Mouse (Mus musculus): Measurements from ENCODE around the gene Ric8b.
A peak's percentile ranks its signal among the peaks of the same experiment; 100 is the strongest.

Ric8b gene

DNA sequence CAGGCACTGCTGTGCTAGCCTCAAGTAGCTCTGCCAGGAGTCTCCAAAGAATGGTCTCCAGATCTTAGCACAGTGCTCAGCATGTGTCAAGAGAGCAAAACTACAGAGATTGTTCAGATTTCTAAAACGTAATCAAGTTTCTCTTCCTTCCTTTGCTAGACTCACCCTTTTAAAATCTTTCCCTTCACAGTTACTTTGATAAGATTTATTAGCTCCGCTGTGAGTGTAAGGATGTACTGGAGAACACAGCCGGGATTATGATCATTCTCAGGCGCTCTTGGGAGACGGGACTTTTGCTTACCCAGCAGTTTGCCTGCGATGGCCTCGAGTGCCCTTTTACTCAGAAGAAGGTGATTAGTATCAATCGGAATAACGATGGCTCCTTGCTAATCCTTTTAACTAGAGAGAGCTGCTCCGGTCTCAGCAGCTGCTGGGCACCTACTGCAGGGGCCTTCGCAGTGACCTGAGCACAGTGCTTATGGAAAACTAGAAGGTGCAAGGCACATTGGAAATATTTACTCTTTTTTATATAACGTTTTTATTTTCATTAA, 43.0 kb downstream of the Ric8b start:
- DNase-seq (ENCODE audit: low spot score in 2 of 2), result no peak

DNA sequence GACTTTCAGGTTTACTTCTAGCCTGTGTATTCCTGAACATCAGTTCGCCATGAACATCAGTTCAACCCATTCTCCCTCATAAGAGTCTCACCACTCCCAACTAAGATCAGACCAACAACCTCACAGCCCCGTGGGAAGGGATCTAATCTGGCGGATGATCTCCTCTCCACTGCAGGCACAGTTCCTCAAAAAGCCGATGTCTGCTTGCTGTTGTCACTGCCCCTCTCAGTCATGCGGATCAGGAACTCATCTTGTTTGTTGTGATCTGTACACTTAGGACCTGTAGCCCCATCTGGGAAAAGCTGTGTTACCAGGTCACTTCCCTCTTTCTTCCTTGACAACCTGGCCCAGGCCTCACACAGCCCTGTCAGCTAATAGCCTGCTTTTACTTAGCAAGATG, 45.7 kb downstream of the Ric8b start:
- no peak for DNase-seq (ENCODE audit: low spot score in 2 of 2)

GRCm38 (mm10) chr10:84963726-84964125, 46.3 kb downstream of the Ric8b start:
- no peak for DNase-seq (ENCODE audit: low spot score in 2 of 2)

DNA sequence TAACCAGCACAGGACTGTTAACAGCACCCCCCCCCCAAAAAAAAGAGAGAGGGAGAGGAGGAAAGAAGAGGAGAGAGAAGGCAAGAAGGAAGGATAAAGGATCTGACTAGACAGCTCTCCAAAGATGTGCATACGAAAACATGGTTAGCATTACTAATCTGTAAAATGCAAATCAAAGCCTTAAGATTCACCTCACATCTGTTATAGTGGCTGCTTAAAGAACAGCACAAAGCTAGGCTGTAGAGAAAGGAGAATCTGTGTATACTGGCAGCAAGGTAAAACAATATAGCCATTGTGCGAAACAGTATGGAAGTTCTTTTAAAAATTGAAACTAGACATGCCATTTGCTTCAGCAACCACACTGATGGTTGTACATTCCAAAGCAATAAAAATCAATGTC, 49.1 kb downstream of the Ric8b start:
- DNase-seq (ENCODE audit: low spot score in 2 of 2), result no peak

DNA sequence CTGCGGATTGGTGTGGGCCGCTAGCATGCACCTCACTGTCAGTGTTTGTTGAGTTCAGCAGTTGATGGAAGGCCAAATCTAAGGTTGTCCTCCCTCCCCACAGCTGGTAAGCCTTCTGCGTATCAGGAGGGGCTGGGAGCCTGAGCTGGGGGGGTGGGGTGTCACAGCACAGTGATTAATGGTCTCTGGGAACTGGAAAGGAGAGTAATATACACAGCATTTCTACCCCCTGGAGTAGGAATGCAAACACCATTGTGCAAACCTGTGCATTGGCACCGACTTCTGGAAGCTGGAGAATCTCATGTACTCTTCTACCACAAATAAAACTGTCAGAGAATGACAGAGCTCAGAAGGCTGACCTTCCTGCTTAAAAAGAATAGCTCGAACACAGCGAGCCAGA, 50.2 kb downstream of the Ric8b start:
- no peak for DNase-seq (ENCODE audit: low spot score in 2 of 2)

DNA sequence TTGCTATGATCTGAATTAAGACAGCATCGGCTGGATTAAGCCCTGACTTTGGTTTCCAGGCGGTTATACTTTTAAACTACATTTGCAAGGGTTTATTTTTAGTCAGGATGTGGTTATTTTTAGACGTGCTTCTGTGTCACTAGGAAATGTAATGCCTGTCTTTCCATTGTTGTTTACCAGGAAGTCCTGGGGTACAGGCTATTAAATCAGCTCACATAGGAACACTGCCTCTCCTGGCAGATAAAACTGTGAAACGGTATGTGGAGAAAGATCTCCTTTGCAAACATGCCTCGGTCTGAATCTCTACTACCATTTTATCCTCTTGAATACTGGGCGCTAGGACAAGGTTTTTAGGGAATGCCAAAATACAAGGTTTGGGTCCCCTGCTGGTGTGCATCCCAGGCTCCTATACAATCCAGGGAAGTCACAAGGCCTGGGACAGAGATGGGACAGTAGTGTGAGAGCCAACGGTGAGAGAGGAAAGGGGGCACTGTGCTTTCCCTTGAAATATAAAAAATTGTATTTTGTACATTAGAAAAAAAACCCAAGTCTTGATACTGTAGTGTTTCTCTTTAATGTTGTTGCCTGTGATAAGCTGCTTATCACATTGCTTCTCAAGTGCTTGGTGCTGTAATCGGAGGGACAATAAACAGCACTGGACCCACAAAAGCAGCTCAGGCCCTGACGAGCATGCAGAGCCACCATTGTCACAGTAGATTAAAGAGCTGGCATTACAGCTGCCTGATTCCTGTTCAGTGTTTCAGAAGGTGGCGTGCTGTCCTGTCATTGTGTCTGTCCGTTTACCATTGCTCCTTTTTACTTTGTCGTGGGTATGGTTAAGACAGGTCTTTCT, 51.7 kb downstream of the Ric8b start:
- no peak for DNase-seq (ENCODE audit: low spot score in 2 of 2)

- no peak for DNase-seq (ENCODE audit: low spot score in 2 of 2)
These were observed 57.8 kb downstream of the Ric8b start for GRCm38 (mm10) chr10:84975264-84975663.

GRCm38 (mm10) chr10:84976588-84977351, 59.4 kb downstream of the Ric8b start:
- DNase-seq (ENCODE audit: low spot score in 2 of 2), result no peak

GRCm38 (mm10) chr10:84980291-84980690, 62.9 kb downstream of the Ric8b start:
- DNase-seq (ENCODE audit: low spot score in 2 of 2), result no peak

GRCm38 (mm10) chr10:84981441-84981840, 64.0 kb downstream of the Ric8b start:
- DNase-seq (ENCODE audit: low spot score in 2 of 2), result no peak

- DNase-seq (ENCODE audit: low spot score in 2 of 2), result no peak
These were observed 65.3 kb downstream of the Ric8b start for GRCm38 (mm10) chr10:84982675-84983074.

DNA sequence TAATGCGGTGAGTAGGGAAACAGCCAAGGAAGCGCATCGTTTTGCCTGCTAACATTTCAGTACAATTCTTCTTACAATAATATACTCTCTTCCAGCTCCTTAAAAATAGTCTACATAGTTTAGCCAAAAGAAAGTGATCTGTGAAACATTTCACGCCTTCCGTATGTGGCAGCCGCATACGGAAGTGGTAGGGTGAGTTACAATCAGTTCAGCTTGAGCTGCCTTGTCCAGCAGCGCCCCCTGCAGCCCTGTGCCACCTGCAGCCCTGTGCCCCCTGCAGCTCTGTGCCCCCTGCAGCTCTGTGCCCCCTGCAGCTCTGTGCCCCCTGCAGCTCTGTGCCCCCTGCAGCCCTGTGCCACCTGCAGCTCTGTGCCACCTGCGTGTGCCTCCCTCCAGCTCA, 68.5 kb downstream of the Ric8b start:
- peak in 1 of 2 experiments; percentile 17 for DNase-seq (ENCODE audit: low spot score in 2 of 2)

- DNase-seq (ENCODE audit: low spot score in 2 of 2), result no peak
These were observed 70.2 kb downstream of the Ric8b start for GRCm38 (mm10) chr10:84987666-84988065.

DNA sequence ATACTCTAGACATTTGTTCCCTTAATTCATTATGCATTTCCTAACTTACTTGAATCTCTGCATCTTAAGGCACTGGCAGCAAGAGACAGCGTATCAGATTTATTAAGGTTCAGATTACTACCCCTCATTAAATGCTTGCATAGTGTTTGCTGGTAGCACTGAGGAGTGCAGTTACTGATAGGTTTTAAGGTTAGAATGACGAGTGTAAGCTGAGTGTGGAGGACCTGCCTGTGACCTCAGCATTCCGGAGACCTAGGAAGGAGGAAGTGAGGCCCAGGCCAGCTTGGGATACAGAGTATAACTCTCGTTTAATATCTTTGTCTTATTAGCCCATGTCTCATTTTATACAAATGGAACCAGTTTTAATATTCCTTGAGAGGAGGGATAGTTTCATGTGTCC, 71.2 kb downstream of the Ric8b start:
- no peak for DNase-seq (ENCODE audit: low spot score in 2 of 2)

DNA sequence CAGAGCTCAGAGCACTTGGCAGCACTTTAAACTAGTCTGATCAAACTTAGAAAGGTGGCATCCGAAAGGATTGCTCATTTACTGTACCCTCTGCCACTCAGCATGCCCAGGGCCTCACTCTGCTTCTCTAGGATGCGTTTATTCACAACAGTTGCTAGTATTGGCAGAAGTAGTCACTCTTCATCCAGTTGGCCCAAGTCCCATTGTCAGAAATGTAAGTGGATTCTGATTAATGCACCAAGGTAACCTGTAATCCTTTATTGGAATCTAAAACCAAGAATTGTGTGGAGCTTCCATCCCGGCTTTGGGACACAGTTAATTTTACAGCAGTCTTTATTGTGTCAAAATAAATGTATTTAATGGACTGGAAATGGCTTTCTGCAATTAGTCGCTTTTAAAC, 76.9 kb downstream of the Ric8b start:
- no peak for DNase-seq (ENCODE audit: low spot score in 2 of 2)

DNA sequence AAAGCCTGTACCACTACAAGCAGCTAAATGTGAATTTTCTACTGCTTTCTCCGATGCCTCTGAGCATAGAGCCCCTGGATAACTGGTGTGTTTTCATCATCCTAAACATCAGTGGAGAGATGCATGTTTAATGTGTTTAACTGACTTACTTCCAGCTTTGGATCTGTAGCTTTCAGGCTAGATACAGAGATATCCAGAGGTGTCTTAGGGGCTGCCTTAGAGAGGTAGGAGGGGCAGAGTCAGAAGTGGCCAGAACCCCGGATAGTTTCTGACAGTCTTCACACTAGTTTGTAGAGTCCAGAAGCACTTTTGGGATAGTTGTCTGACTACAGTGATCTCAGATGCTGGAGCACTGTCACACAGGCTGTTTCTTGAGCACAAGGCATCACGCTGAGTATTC, 77.6 kb downstream of the Ric8b start:
- DNase-seq (ENCODE audit: low spot score in 2 of 2), result no peak

GRCm38 (mm10) chr10:84996366-84996765, 79.0 kb downstream of the Ric8b start:
- no peak for DNase-seq (ENCODE audit: low spot score in 2 of 2)

- DNase-seq (ENCODE audit: low spot score in 2 of 2), result no peak
These were observed 80.3 kb downstream of the Ric8b start for GRCm38 (mm10) chr10:84997571-84998224.

DNA sequence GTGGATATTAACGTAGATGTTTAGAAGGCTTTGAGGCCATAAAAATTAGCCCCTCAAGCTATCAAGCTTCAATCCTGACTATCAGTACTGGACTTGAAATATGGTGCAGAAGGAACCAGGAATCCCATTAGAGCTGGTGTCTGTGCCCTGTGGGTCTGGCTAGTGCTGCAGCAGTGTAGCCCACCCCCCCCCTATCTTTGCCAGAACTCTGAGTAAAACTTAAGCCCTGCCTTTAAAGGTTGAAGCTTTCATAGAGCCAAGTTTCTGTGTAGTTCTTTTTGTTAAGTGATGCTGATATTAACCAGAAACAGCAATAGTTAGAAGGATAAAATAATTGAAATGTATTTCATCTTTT, 80.8 kb downstream of the Ric8b start:
- no peak for DNase-seq (ENCODE audit: low spot score in 2 of 2)

GRCm38 (mm10) chr10:85001920-85002319, 84.5 kb downstream of the Ric8b start:
- DNase-seq (ENCODE audit: low spot score in 2 of 2), result no peak

GRCm38 (mm10) chr10:85003190-85004026, 86.0 kb downstream of the Ric8b start:
- DNase-seq (ENCODE audit: low spot score in 2 of 2), result peak in 1 of 2 experiments; percentile 20
